Mouse (Mus musculus) bone marrow macrophage, adult 2 months (primary cell): ENCODE measurements at regions not wholly inside any gene's neighbourhood (a gene's known extent, or its start where the extent isn't known, plus 50 kb on each side); places are given as distances from the start of the nearest gene placed in this dataset.

Experiments
- CTCF ChIP-seq: IDR thresholded peaks from 2 replicates; pipeline ENCODE4 v1.5.1; 2012; ENCODE audit warnings: low read depth, mild to moderate bottlenecking, low read length, moderate library complexity
- POLR2A ChIP-seq: IDR thresholded peaks from 2 replicates; pipeline ENCODE4 v1.6.1; 2012; ENCODE audit warnings: mild to moderate bottlenecking, low read depth, low read length, borderline replicate concordance

DNA sequence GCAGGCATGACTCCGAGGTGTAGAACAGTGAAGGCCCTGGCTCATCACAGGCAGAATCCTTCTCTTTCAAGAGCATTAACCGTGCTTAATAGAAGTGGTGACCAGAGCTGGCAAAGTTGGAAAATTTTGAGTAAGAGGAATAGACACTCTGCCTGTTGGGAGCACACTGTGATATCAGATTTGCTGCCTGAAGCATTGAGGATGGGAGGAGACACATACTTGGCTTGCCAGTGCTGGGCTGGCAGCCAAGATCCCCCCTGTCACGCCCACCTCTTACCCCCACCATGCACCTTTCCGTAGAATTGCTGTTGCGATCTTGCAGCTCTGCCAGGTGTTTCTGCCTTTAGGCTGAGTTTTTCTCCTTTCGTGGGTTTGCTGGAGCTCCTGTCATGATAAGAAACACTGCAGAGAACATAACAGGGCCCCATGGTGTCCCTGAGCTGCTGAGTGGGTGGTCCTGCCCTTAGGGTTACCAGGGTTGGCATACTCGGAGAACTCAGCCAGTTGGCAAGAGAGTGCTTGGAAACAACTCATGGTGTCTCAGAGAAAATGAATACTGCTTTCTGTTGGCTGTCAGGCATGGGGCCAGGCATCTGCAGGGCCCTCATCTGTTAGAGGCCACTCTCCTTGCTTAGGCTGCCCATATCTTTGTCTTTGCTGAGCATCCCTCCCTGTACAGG, 286.1 kb downstream of the Glrx3 start:
- TF ChIP-seq CTCF = no peak
- TF ChIP-seq POLR2A = no peak
